Mouse (Mus musculus) E14TG2a.4 (cell line): ENCODE measurements around the gene Mpl.

Experiments used
- CTCF ChIP-seq: conservative IDR thresholded peaks from 2 replicates; pipeline ENCODE4 v1.5.1; 2014; ENCODE audit warnings: low read length
- NANOG ChIP-seq: IDR thresholded peaks from 2 replicates; pipeline ENCODE4 v1.6.1; 2014; ENCODE audit warnings: borderline replicate concordance, low read length, mixed read lengths
- POU5F1 ChIP-seq: IDR thresholded peaks from 2 replicates; pipeline ENCODE4 v1.6.1; 2014; ENCODE audit warnings: low read length, borderline replicate concordance

DNA sequence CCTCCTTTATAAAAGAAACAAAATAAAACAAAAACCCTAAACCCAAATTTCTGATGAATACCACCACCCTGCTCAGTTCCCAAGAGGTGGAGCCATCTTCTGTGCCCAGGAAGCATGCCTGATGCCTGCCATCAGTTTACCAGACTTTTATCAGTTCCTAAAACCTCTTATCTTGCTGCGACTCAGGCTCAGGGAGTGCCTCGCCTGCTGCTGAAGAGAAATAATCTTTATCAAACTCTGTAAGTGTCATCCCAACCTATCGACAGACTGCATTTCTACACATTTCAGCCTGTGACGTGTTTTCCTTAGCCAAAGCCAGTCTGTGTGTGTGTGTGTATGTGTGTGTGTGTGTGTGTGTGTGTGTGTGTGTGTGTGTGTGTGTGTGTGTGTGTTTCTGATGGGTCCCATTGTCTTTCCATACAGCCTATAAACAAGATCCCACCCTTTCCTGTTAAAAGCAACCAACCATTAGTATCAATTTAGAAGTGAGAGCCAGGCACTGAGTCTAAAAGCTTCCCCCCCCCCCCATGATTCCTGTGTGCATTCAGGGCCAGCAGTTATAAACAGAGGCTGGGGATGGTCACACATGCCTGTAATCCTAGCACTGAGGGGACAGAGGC lies 32.7 kb downstream of the Mpl start:
- TF ChIP-seq CTCF (no peak), NANOG (no peak), POU5F1 (no peak)
